13 mouse cellular contexts compared by ENCODE assay signal in genomic region chr9:62749666-62750065, GRCm38 (mm10).
DNase-seq lines count a peak whose midpoint lies in the region; ATAC-seq lines count a peak whose summit lies in the region.
"Had no signal": no experiment of that assay in that cellular context is flagged by ENCODE, and none has a peak within 500 bp of the region (broad histone marks: within the 10 kb centered on the region; RNA-seq: fewer than 3 reads in every experiment).

No protein-coding gene starts in this region.

- H3K27me3 ChIP-seq in intestine, embryonic 16.5 days (replicated peaks; ENCODE audit: control insufficient read depth, insufficient read depth, low read length), result no peaks in the 10 kb centered on the region
- H3K27me3 ChIP-seq: intestine, embryonic 15.5 days had no signal

- no peaks in the 10 kb centered on the region for H3K36me3 ChIP-seq in intestine, embryonic 16.5 days (ENCODE audit: control insufficient read depth, insufficient read depth, low read length)
- H3K36me3 ChIP-seq: intestine, embryonic 15.5 days had no signal

- no peak overlapping the region for H3K4me3 ChIP-seq in intestine, embryonic 16.5 days (ENCODE audit: low read length)
- H3K4me3 ChIP-seq: erythroblast, embryonic 14.5 days; intestine, embryonic 15.5 days had no signal

- H3K27ac ChIP-seq in intestine, embryonic 16.5 days (ENCODE audit: low read length), result no peak overlapping the region
- H3K27ac ChIP-seq: intestine, embryonic 15.5 days had no signal

- DNase-seq in adrenal gland, postnatal 10 days, result peak; percentile 60
- DNase-seq in adrenal gland, postnatal 4 days (ENCODE audit: low spot score in 2 of 2), result no peak
- DNase-seq in ovary, postnatal 36 days (ENCODE audit: low spot score), result peak; percentile 22
- no peak for DNase-seq in ovary, postnatal 14 days (ENCODE audit: low spot score)
- DNase-seq in kidney, postnatal 14 days, result peak; percentile 32
- DNase-seq in testis, postnatal 14 days (ENCODE audit: low spot score), result peak; percentile 48
- no peak for DNase-seq in cerebellum, adult 9-10 months
- DNase-seq: cerebellum, adult 8-10 months; right cerebral cortex, postnatal 4 days; thymus, postnatal 14 days had no signal

- 59% methylated on average over 6 of the region's 6 CpGs for WGBS in intestine, embryonic 16.5 days

- H3K9ac ChIP-seq in intestine, embryonic 16.5 days (ENCODE audit: low read depth, low read length), result no peak overlapping the region
- H3K9ac ChIP-seq: intestine, embryonic 15.5 days had no signal

- no peak for ATAC-seq in intestine, embryonic 16.5 days
- ATAC-seq: intestine, embryonic 15.5 days had no signal

- H3K4me1 ChIP-seq in intestine, embryonic 16.5 days (ENCODE audit: control insufficient read depth, insufficient read depth, low read length), result no peaks in the 10 kb centered on the region
- H3K4me1 ChIP-seq: intestine, embryonic 15.5 days had no signal

- H3K9me3 ChIP-seq in intestine, embryonic 16.5 days (ENCODE audit: control insufficient read depth, low read length), result no peaks in the 10 kb centered on the region
- H3K9me3 ChIP-seq: intestine, embryonic 15.5 days had no signal

- no peak overlapping the region for H3K4me2 ChIP-seq in intestine, embryonic 16.5 days (ENCODE audit: low read depth, low read length)
- H3K4me2 ChIP-seq: intestine, embryonic 15.5 days had no signal

Comparison
In these comparisons a context has a peak if more than half of its experiments do, and no peak if none do; other contexts are left out.
1. DNase-seq: peak in adrenal gland, postnatal 10 days (single experiment), ovary, postnatal 36 days (single experiment), kidney, postnatal 14 days (single experiment) and testis, postnatal 14 days (single experiment); none in adrenal gland, postnatal 4 days (0 of 2), ovary, postnatal 14 days (single experiment) and cerebellum, adult 9-10 months (single experiment).